Mouse (Mus musculus) retina, postnatal 7 days (tissue): ENCODE data around the gene Fgfr2.
"Not testable (repeated sequence)": the region's sequence is repeated elsewhere in the genome, so short reads cannot be mapped to it uniquely, and the experiment has no call there.

Experiments used
- DNase-seq: peaks from one replicate; pipeline ENCODE4 v3.0.0-alpha.2; 2012; ENCODE audit warnings: low read depth, low spot score

The Fgfr2 gene

GRCm38 (mm10) chr7:130681798-130682197 lies 2441.4 kb downstream of the Fgfr2 start:
- no peak for DNase-seq

GRCm38 (mm10) chr7:130678414-130678813 lies 2444.7 kb downstream of the Fgfr2 start:
- no peak for DNase-seq

DNA sequence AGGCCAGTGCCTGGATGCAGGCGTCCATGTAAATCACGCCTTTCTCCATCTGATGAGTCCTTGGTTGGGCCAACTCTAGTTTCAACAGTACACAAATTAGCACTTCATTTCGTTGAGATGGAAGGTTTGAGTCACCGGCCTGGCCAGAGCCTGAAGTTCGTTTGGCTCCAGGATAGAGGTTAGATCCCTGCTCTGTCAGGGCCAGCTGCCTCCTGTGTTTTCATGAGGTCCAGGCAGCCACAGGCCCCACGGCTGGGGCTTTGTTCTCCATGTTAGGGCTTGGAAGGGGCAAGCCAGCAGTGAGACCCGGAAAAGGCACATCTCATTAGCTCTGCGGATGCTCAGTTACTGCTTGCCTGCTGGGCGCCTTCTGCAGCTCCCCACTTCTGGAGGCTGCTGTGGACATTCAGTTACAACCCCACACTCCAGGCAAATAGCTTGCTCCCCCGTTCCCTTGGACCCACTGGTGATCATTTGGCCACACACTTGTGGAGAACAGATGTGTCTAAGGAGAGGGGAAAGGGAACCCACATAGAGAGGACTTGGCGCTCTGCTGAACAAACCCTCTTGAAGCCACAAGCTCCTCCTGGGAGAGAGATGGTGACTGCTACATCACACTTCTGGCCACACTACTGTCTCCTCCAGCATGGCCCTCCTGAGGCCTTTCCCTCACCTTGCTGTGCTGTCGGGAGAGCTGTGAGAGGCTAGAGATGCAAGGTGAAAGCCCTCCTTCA lies 2445.4 kb downstream of the Fgfr2 start:
- no peak for DNase-seq

DNA sequence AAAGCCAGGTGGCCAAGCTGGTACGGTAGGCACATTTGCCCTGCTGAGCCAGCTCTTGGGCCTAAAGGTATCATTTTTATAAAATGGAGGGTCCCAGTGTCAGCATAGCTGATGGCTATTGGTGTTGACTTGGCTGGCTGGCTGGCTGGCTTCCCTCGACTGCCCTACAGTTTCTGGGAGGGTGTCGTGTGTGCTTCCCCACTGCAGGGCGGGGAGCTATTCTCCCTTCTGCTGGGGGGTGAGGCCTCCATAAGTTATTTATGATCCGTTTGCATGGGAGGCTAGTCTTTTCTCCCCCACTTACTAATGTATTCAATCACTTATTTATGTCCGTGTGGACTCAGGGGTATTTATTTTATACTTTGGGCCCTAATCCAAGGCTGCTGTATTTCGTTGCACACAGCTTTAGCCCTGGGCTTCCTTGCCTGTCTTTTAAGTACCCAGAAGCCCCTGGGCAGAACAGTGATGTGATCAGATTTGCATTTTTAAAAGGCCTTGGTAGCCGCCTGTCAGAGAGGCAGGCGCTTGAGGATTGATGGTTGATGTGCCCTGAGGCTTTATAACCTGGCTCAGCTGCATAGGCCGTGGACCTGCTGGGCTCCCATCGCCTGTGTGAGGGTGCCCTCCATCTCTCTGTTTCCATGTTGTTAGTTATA lies 2446.1 kb downstream of the Fgfr2 start:
- DNase-seq = no peak

GRCm38 (mm10) chr7:130674526-130674925 lies 2448.6 kb downstream of the Fgfr2 start:
- DNase-seq = no peak

GRCm38 (mm10) chr7:130673169-130674033 lies 2449.7 kb downstream of the Fgfr2 start:
- peak; percentile 54 for DNase-seq

GRCm38 (mm10) chr7:130671301-130671700 lies 2451.8 kb downstream of the Fgfr2 start:
- DNase-seq = no peak

- no peak for DNase-seq
These were observed 2452.8 kb downstream of the Fgfr2 start for GRCm38 (mm10) chr7:130670358-130670757.

GRCm38 (mm10) chr7:130669370-130669881 lies 2453.7 kb downstream of the Fgfr2 start:
- DNase-seq = no peak

DNA sequence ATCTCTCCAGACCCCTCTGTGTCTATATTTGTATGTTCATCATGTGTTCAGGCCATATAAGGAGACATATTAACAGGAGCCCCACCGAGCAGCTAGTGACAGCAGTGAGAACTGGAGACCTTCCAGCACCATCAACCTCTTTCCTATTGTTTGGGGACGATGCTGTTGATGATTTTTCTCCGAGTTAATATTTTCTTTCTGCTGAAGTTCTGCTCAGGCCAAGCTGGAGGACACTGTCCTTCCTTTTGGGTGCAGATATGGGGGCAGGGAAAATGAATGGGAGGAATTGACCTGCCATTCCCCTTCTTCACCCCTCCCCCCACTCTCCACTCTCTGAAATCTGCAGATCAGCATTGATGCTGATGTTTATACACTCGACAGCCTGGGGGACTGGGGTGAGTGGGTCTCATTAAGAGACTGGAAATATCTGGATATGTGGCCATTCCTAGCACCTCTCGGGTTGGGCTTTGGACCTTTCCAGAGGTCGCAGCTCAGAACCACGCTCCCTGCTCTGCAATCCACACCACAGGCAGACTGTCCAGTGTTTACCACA lies 2454.3 kb downstream of the Fgfr2 start:
- no peak for DNase-seq

- not testable (repeated sequence) for DNase-seq
These were observed 2455.1 kb downstream of the Fgfr2 start for GRCm38 (mm10) chr7:130668013-130668412.

GRCm38 (mm10) chr7:130665358-130665757 lies 2457.8 kb downstream of the Fgfr2 start:
- DNase-seq = no peak

DNA sequence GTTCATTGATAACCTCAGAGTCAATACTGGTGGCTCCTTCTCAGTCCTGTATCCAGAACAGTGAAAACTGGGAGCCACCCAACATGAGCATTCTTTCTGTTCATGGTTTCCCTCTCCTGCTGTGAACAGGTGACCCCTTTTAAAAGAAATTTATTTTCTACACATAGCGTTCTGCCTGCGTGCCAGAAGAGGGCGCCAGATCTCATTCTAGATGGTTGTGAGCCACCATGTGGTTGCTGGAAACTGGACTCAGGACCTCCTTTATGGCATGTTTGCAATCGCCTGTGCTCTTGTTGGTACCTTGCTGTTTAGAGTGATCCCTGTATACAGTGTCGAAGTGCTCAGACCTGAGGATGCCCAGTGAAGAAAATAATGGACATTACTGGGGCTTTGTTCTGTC lies 2458.5 kb downstream of the Fgfr2 start:
- no peak for DNase-seq

DNA sequence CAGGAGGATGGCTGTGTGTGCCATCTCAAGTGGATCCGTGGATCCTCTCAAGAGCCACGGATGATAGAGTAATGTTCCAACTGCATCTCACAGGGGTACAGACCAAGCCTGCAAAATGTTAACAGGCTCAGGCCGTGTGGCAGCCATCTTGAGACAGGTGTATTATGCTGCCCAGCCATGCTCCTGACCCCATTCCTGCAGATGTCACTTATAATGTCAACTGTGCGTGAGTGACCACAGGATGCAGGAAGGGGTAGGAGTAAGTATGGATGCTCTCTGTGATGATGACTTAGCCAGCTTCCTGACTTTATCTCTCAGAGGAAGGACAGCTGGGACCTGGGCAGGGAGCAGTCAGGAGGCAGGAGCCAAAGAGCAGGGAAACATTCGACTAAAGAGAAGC lies 2459.1 kb downstream of the Fgfr2 start:
- DNase-seq = no peak

- DNase-seq = no peak
These were observed 2460.3 kb downstream of the Fgfr2 start for GRCm38 (mm10) chr7:130662869-130663268.

DNA sequence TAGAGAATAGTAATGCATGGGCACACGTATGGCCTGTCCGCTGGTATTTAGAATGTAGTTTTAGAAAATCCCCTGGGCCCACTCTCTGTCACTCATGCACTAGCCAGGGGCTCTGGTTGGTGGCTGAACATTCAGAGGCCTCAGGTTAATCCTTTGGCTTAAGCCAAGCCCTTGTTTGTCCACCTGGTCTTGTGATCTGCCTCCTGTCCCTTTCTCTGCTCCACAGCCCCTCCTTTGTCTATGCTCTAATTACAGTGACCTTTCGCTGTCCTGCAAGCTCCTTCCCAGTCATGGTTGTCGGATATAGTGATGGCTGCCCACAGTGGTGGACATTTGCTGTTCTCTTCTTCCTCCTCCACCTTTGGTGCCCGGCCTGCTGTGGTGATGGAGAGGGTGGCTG lies 2460.9 kb downstream of the Fgfr2 start:
- DNase-seq = no peak

DNA sequence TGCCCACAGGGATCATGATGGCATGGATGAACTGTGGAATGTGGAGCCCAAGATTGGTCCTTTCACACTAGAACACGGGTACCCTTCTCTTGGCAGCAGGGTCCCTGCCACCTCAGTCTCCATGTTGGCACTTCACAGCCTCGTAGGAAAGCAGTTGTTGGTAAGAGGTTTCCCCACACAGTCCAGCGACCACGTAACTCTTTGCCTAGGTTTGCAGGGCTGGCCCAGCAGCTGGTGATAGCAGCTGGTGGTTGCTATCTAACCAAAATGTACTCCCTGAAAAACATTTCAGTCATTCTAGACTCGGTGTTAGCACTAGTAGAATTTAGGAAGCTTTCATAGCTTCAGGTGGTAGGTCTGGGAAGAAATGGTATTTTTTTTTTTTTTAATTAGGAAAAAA lies 2464.0 kb downstream of the Fgfr2 start:
- DNase-seq = no peak

- DNase-seq = no peak
These were observed 2465.4 kb downstream of the Fgfr2 start for GRCm38 (mm10) chr7:130657751-130658150.

- no peak for DNase-seq
These were observed 2466.2 kb downstream of the Fgfr2 start for GRCm38 (mm10) chr7:130656965-130657364.

DNA sequence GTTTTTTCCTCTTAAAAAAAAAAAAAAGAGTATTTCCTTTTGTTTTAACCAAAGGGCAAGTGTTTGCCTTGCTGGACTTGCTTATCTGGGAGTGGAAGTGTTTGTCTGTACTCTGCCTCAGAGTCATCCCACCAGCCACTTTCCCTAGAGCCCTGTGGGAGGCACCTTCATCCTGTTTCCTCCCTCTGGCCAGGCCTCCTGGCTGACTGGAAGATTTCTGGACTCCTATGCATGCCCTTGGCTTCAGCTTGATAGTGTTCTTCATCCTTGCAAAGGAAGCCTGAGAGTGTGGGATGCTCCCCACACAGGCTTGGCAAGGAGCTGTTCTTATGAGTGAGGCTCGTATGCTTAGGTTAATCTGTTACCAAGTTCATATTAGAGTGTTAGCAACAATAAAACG lies 2468.6 kb downstream of the Fgfr2 start:
- no peak for DNase-seq

DNA sequence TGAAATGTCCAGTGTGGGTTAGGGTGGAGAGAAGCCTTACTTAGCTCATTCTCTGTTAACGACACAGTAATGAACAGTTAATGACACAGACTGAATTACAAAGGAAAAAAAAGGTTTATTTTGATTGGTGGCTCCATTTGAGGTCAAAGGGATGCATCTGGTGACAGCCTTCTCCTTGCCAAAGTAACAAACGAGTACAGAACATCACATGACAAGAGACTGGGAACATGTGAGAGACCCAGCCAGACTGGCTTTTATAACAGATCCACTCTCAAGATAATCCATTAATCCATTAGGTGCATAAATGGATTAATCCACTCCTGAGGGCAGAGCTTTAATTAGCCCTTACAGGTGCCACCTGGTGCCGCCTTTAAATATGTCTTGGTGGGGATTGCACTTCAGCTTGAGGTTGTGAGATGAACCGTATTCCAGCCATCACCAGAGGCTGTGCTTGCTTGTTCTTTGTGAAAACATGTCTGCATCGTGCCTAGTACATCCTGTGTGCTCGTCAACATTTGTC lies 2470.1 kb downstream of the Fgfr2 start:
- DNase-seq = no peak

- DNase-seq = no peak
These were observed 2472.5 kb downstream of the Fgfr2 start for GRCm38 (mm10) chr7:130650621-130651020.
